ENCODE assay signal across 8 mouse cellular contexts in genomic region chr15:89498049-89498960, GRCm38 (mm10). TPM values are rescaled to one million over a fixed set of nuclear protein-coding genes. Genes with fewer than 3 reads are reported as not detected.
A peak's percentile ranks its signal among the peaks of the same experiment; 100 is the strongest.
DNase-seq lines count a peak whose midpoint lies in the region; ATAC-seq lines count a peak whose summit lies in the region.

No protein-coding gene starts in this region.

- H3K9me3 ChIP-seq in kidney, embryonic 14.5 days (ENCODE audit: control insufficient read depth, low read length): no peaks in the 10 kb centered on the region
- H3K9me3 ChIP-seq in limb, embryonic 15.5 days: no peaks in the 10 kb centered on the region
- H3K9me3 ChIP-seq in midbrain, embryonic 14.5 days (ENCODE audit: control insufficient read depth, low read length): no peaks in the 10 kb centered on the region

- H3K36me3 ChIP-seq in kidney, embryonic 14.5 days (ENCODE audit: control insufficient read depth, insufficient read depth, low read length): no peaks in the 10 kb centered on the region
- 0 out of 2 replicates have a peak, but pooled peaks cover 2% of the 10 kb centered on the region for H3K36me3 ChIP-seq in limb, embryonic 15.5 days
- H3K36me3 ChIP-seq in midbrain, embryonic 14.5 days (ENCODE audit: control insufficient read depth, insufficient read depth, low read length): peaks cover 4% of the 10 kb centered on the region; the same call in 1 of the 2 replicates

- peak; percentile 2; the same call in 1 of the 2 replicates for ATAC-seq in kidney, embryonic 14.5 days (ENCODE audit: low FRiP score, low TSS enrichment)
- ATAC-seq in limb, embryonic 15.5 days (ENCODE audit: insufficient number of reproducible peaks, low FRiP score, low TSS enrichment, low read depth): 0 out of 2 replicates have a peak, but pooled peaks have one; percentile 7
- ATAC-seq in midbrain, embryonic 14.5 days (ENCODE audit: low FRiP score, low TSS enrichment): 0 out of 2 replicates have a peak, but pooled peaks have one; percentile 5

- H3K4me1 ChIP-seq in kidney, embryonic 14.5 days (ENCODE audit: control insufficient read depth, insufficient read depth, low read length): peaks cover 16% of the 10 kb centered on the region; the same call in 1 of the 2 replicates
- peaks cover 23% of the 10 kb centered on the region for H3K4me1 ChIP-seq in limb, embryonic 15.5 days
- peaks cover 16% of the 10 kb centered on the region for H3K4me1 ChIP-seq in midbrain, embryonic 14.5 days (ENCODE audit: control insufficient read depth, insufficient read depth, low read length)

- 4% methylated on average over 40 of the region's 41 CpGs for WGBS in kidney, embryonic 14.5 days
- 3% methylated on average over 40 of the region's 41 CpGs for WGBS in limb, embryonic 15.5 days
- 4% methylated on average over 41 of the region's 41 CpGs for WGBS in midbrain, embryonic 14.5 days

- peak overlapping the region; percentile 78 for H3K9ac ChIP-seq in kidney, embryonic 14.5 days (ENCODE audit: low read depth, low read length)
- H3K9ac ChIP-seq in limb, embryonic 15.5 days: peak overlapping the region; percentile 65; the same call in 1 of the 2 replicates
- H3K9ac ChIP-seq in midbrain, embryonic 14.5 days (replicated peaks; ENCODE audit: low read length): peak overlapping the region; percentile 79

- H3K27ac ChIP-seq in kidney, embryonic 14.5 days (ENCODE audit: low read depth, low read length): peak overlapping the region; percentile 1; the same call in 1 of the 2 replicates
- 0 out of 2 replicates have a peak overlapping the region, but pooled peaks have one; percentile 57 for H3K27ac ChIP-seq in limb, embryonic 15.5 days
- no peak overlapping the region; the same call in 1 of the 2 replicates for H3K27ac ChIP-seq in midbrain, embryonic 14.5 days (replicated peaks; ENCODE audit: low read depth, low read length)

- peak; percentile 57 for DNase-seq in adrenal gland, adult 2 months
- DNase-seq in adrenal gland, postnatal 4 days (ENCODE audit: low spot score in 2 of 2): no peak
- peak; percentile 70 for DNase-seq in cerebellum, adult 9-10 months
- peak; percentile 80 to 88 for DNase-seq in frontal cortex, postnatal 36 days (ENCODE audit: low spot score in 2 of 2)
- DNase-seq in midbrain, embryonic 14.5 days: peak; percentile 82
- DNase-seq in thymus, adult 18-20 months: peak; percentile 49 to 51

- peaks cover 36% of the 10 kb centered on the region for H3K27me3 ChIP-seq in kidney, embryonic 14.5 days (ENCODE audit: control insufficient read depth, insufficient read depth, low read length)
- peaks cover 25% of the 10 kb centered on the region for H3K27me3 ChIP-seq in limb, embryonic 15.5 days
- peaks cover 11% of the 10 kb centered on the region; the same call in 1 of the 2 replicates for H3K27me3 ChIP-seq in midbrain, embryonic 14.5 days (ENCODE audit: control insufficient read depth, insufficient read depth, low read length)

- peak overlapping the region; percentile 55 for H3K4me3 ChIP-seq in kidney, embryonic 14.5 days (ENCODE audit: low read length)
- H3K4me3 ChIP-seq in limb, embryonic 15.5 days: peak overlapping the region; percentile 77
- H3K4me3 ChIP-seq in midbrain, embryonic 14.5 days (replicated peaks; ENCODE audit: low read depth, low read length): peak overlapping the region; percentile 73

- peak overlapping the region; percentile 90 for H3K4me2 ChIP-seq in kidney, embryonic 14.5 days (replicated peaks; ENCODE audit: low read depth, low read length)
- H3K4me2 ChIP-seq in limb, embryonic 15.5 days: peak overlapping the region; percentile 93
- peak overlapping the region; percentile 90 for H3K4me2 ChIP-seq in midbrain, embryonic 14.5 days (ENCODE audit: low read length)

RNA-seq across cellular contexts. Expression of gene Shank3, which starts 1.1 kb away (rescaled TPM):
- total RNA-seq in adrenal gland, adult 2 months (2021): 10 to 100 TPM; 32.7 to 36.9 TPM
- 50.9 and 64.1 TPM in 2 replicates for polyA plus RNA-seq in adrenal gland, adult 2 months (2012; rRNA removed)
- 10 to 100 TPM; 58.7 to 66.0 TPM for total RNA-seq in adrenal gland, postnatal 4 days (2021)
- 2.5 and 3.0 TPM in 2 replicates for polyA plus RNA-seq in kidney, embryonic 14.5 days (2014; fragmentation: Nextera tagmentation; extraction: Ambion mirVana)
- polyA plus RNA-seq in limb, embryonic 15.5 days (2015; fragmentation: Nextera tagmentation; extraction: Ambion mirVana): 1.2 and 1.7 TPM in 2 replicates
- polyA plus RNA-seq in midbrain, embryonic 14.5 days (2014; fragmentation: Nextera tagmentation; extraction: Ambion mirVana): 9.9 and 11.5 TPM in 2 replicates

RNA-seq across cellular contexts. Expression of gene Arsa, which starts 21.1 kb away (rescaled TPM):
- total RNA-seq in adrenal gland, adult 2 months (2021): 10 to 100 TPM; 16.6 to 24.5 TPM
- 57.6 and 67.8 TPM in 2 replicates for polyA plus RNA-seq in adrenal gland, adult 2 months (2012; rRNA removed)
- 10 to 100 TPM; 24.4 to 25.0 TPM for total RNA-seq in adrenal gland, postnatal 4 days (2021)
- polyA plus RNA-seq in kidney, embryonic 14.5 days (2014; fragmentation: Nextera tagmentation; extraction: Ambion mirVana): 11.1 and 12.1 TPM in 2 replicates
- 27.6 and 31.7 TPM in 2 replicates for polyA plus RNA-seq in limb, embryonic 15.5 days (2015; fragmentation: Nextera tagmentation; extraction: Ambion mirVana)
- 16.0 and 21.7 TPM in 2 replicates for polyA plus RNA-seq in midbrain, embryonic 14.5 days (2014; fragmentation: Nextera tagmentation; extraction: Ambion mirVana)

RNA-seq across cellular contexts. Expression of gene Mapk8ip2, which starts 44.6 kb away (rescaled TPM):
- 10 to 100 TPM in 1 of 2 experiments, 1 to 10 TPM in 1; 8.7 to 10.5 TPM for total RNA-seq in adrenal gland, adult 2 months (2021)
- polyA plus RNA-seq in adrenal gland, adult 2 months (2012; rRNA removed): 4.4 and 7.1 TPM in 2 replicates
- 10 to 100 TPM; 20.4 to 22.1 TPM for total RNA-seq in adrenal gland, postnatal 4 days (2021)
- polyA plus RNA-seq in kidney, embryonic 14.5 days (2014; fragmentation: Nextera tagmentation; extraction: Ambion mirVana): 0.34 and 0.37 TPM in 2 replicates
- 0.63 and 0.82 TPM in 2 replicates for polyA plus RNA-seq in limb, embryonic 15.5 days (2015; fragmentation: Nextera tagmentation; extraction: Ambion mirVana)
- 57.6 and 61.6 TPM in 2 replicates for polyA plus RNA-seq in midbrain, embryonic 14.5 days (2014; fragmentation: Nextera tagmentation; extraction: Ambion mirVana)

Comparison
In these comparisons a context has a peak if more than half of its experiments do, and no peak if none do; other contexts are left out.
1. DNase-seq: peak in adrenal gland, adult 2 months (single experiment), cerebellum, adult 9-10 months (single experiment), frontal cortex, postnatal 36 days (2 of 2), midbrain, embryonic 14.5 days (single experiment) and thymus, adult 18-20 months (2 of 2); none in adrenal gland, postnatal 4 days (0 of 2).
2. Peak in every context shown above with its lines, with median percentiles within 50 percentile points of each other: ATAC-seq, H3K4me2 ChIP-seq, H3K4me3 ChIP-seq and H3K9ac ChIP-seq.